Mouse (Mus musculus): ENCODE results near the gene Stxbp5. TPM values are rescaled to one million over a fixed set of nuclear protein-coding genes. Genes with fewer than 3 reads are reported as not detected.

The Stxbp5 gene
- polyA plus RNA-seq, 1 experiment from 2014 or later, result 5.5 TPM

DNA sequence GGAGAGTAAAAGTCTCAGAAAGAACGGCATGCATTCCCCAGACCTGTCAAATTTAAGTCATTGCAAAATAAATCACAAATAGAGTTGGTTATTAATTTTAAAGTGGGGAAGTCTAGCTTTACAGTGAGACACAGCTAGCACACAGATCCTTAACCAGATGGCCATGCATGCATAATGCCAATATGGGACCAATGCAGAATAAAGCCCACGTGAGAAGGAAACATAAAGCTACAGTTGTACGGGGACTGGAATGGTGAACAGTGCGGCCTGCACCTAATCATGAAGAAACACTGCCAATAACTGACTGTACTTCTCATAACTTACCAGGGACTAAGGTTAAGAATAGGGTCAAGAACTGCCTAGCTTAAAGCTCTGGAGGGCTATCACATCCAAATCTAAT, 67.9 kb downstream of the Stxbp5 start:
- 87% methylated on average over 4 of the region's 4 CpGs for WGBS
- H3K36me3 ChIP-seq (ENCODE audit: control insufficient read depth, insufficient read depth, low read length), result no peaks in the 10 kb centered on the region
- H3K27ac ChIP-seq (ENCODE audit: low read depth, low read length), result no peak overlapping the region
- DNase-seq (ENCODE audit: low spot score) (no peak), ATAC-seq (ENCODE audit: insufficient read depth, low FRiP score, low TSS enrichment) (no peak)
- no peaks in the 10 kb centered on the region for H3K4me1 ChIP-seq (ENCODE audit: control insufficient read depth, insufficient read depth, low read length)
- no peak overlapping the region for H3K4me2 ChIP-seq (ENCODE audit: low read depth)
- H3K4me3 ChIP-seq (ENCODE audit: low read depth, low read length), result no peak overlapping the region
- no peaks in the 10 kb centered on the region for H3K27me3 ChIP-seq (ENCODE audit: control insufficient read depth, insufficient read depth, low read length)
- H3K9ac ChIP-seq (ENCODE audit: low read length), result no peak overlapping the region
- no peaks in the 10 kb centered on the region for H3K9me3 ChIP-seq (ENCODE audit: control insufficient read depth, low read length)

- Histone ChIP-seq H3K4me3 (ENCODE audit: low read depth, low read length) (no peak overlapping the region), H3K27me3 (ENCODE audit: control insufficient read depth, insufficient read depth, low read length) (no peaks in the 10 kb centered on the region), H3K36me3 (ENCODE audit: control insufficient read depth, insufficient read depth, low read length) (no peaks in the 10 kb centered on the region), H3K4me2 (ENCODE audit: low read depth) (no peak overlapping the region), H3K27ac (ENCODE audit: low read depth, low read length) (no peak overlapping the region), H3K4me1 (ENCODE audit: control insufficient read depth, insufficient read depth, low read length) (no peaks in the 10 kb centered on the region), H3K9ac (ENCODE audit: low read length) (no peak overlapping the region), H3K9me3 (ENCODE audit: control insufficient read depth, low read length) (no peaks in the 10 kb centered on the region)
- ATAC-seq (ENCODE audit: insufficient read depth, low FRiP score, low TSS enrichment) (no peak), DNase-seq (ENCODE audit: low spot score) (no peak)
- 95% methylated on average over 3 of the region's 3 CpGs for WGBS
Measured at GRCm38 (mm10) chr10:9829744-9830143, 71.1 kb downstream of the Stxbp5 start.

GRCm38 (mm10) chr10:9821299-9821698, 79.6 kb downstream of the Stxbp5 start:
- no peak overlapping the region for H3K4me3 ChIP-seq (ENCODE audit: low read depth, low read length)
- DNase-seq (ENCODE audit: low spot score) (no peak), ATAC-seq (ENCODE audit: insufficient read depth, low FRiP score, low TSS enrichment) (no peak)
- no peak overlapping the region for H3K4me2 ChIP-seq (ENCODE audit: low read depth)
- no peaks in the 10 kb centered on the region for H3K4me1 ChIP-seq (ENCODE audit: control insufficient read depth, insufficient read depth, low read length)
- no peaks in the 10 kb centered on the region for H3K9me3 ChIP-seq (ENCODE audit: control insufficient read depth, low read length)
- H3K27me3 ChIP-seq (ENCODE audit: control insufficient read depth, insufficient read depth, low read length), result no peaks in the 10 kb centered on the region
- 75% methylated on average over 6 of the region's 6 CpGs for WGBS
- no peak overlapping the region for H3K27ac ChIP-seq (ENCODE audit: low read depth, low read length)
- no peaks in the 10 kb centered on the region for H3K36me3 ChIP-seq (ENCODE audit: control insufficient read depth, insufficient read depth, low read length)
- H3K9ac ChIP-seq (ENCODE audit: low read length), result no peak overlapping the region

- ATAC-seq (ENCODE audit: insufficient read depth, low FRiP score, low TSS enrichment) (no peak), DNase-seq (ENCODE audit: low spot score) (no peak)
- Histone ChIP-seq H3K36me3 (ENCODE audit: control insufficient read depth, insufficient read depth, low read length) (no peaks in the 10 kb centered on the region), H3K27ac (ENCODE audit: low read depth, low read length) (no peak overlapping the region), H3K4me2 (ENCODE audit: low read depth) (no peak overlapping the region), H3K27me3 (ENCODE audit: control insufficient read depth, insufficient read depth, low read length) (no peaks in the 10 kb centered on the region), H3K9ac (ENCODE audit: low read length) (no peak overlapping the region), H3K9me3 (ENCODE audit: control insufficient read depth, low read length) (no peaks in the 10 kb centered on the region), H3K4me3 (ENCODE audit: low read depth, low read length) (no peak overlapping the region), H3K4me1 (ENCODE audit: control insufficient read depth, insufficient read depth, low read length) (no peaks in the 10 kb centered on the region)
- WGBS, result 90% methylated on average over 7 of the region's 7 CpGs
Measured at GRCm38 (mm10) chr10:9818574-9818973, 82.3 kb downstream of the Stxbp5 start.

DNA sequence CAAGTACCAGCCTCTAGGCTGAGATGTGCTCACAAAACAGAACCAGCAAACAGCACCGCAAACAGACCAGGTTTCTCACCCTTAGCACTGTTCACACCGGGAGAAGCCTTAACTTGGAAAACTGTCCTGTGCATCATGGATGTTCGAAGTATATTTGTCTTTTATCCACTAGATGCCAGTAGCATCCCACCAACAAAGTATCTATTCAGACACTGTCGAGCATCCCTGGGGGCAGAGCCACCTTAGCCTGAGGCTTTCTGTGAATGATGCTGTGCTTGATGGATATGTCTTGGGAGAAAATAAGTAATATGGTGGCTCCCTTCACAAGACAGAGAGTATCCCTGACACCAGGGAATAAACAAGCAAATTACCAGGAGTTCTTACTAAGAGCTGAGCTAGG, 87.0 kb downstream of the Stxbp5 start:
- Histone ChIP-seq H3K9ac (ENCODE audit: low read length) (no peak overlapping the region), H3K4me1 (ENCODE audit: control insufficient read depth, insufficient read depth, low read length) (no peaks in the 10 kb centered on the region), H3K9me3 (ENCODE audit: control insufficient read depth, low read length) (no peaks in the 10 kb centered on the region), H3K4me3 (ENCODE audit: low read depth, low read length) (no peak overlapping the region), H3K4me2 (ENCODE audit: low read depth) (no peak overlapping the region), H3K27me3 (ENCODE audit: control insufficient read depth, insufficient read depth, low read length) (no peaks in the 10 kb centered on the region), H3K27ac (ENCODE audit: low read depth, low read length) (no peak overlapping the region), H3K36me3 (ENCODE audit: control insufficient read depth, insufficient read depth, low read length) (no peaks in the 10 kb centered on the region)
- 81% methylated on average over 4 of the region's 4 CpGs for WGBS
- 0 out of 2 replicates have a peak, but pooled peaks have one; percentile 38 for ATAC-seq (ENCODE audit: insufficient read depth, low FRiP score, low TSS enrichment)
- DNase-seq (ENCODE audit: low spot score), result no peak

DNA sequence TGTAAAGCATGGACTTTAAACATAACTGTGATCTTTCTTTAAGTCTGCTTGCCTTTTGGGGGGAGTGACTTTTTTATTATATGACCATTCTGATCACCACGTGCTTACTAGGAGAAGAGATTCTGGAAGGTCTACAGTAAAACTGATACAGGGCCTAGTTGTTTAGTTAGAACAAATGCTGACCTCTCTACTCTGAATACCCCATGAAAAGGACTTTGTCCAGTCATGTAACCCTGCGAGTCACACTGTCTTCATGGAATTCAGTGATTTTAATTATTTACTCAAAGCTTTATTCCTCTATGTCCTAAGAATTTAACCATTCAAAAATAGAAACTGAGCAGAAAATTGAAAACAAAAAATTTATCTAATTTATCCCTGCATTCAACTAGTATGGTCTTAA, 93.3 kb downstream of the Stxbp5 start:
- DNase-seq (ENCODE audit: low spot score) (no peak), ATAC-seq (ENCODE audit: insufficient read depth, low FRiP score, low TSS enrichment) (no peak)
- Histone ChIP-seq H3K27me3 (ENCODE audit: control insufficient read depth, insufficient read depth, low read length) (no peaks in the 10 kb centered on the region), H3K36me3 (ENCODE audit: control insufficient read depth, insufficient read depth, low read length) (no peaks in the 10 kb centered on the region), H3K27ac (ENCODE audit: low read depth, low read length) (no peak overlapping the region), H3K4me1 (ENCODE audit: control insufficient read depth, insufficient read depth, low read length) (no peaks in the 10 kb centered on the region), H3K9ac (ENCODE audit: low read length) (no peak overlapping the region), H3K4me3 (ENCODE audit: low read depth, low read length) (no peak overlapping the region), H3K4me2 (ENCODE audit: low read depth) (no peak overlapping the region), H3K9me3 (ENCODE audit: control insufficient read depth, low read length) (no peaks in the 10 kb centered on the region)
- 91% methylated on average over 2 of the region's 2 CpGs for WGBS

DNA sequence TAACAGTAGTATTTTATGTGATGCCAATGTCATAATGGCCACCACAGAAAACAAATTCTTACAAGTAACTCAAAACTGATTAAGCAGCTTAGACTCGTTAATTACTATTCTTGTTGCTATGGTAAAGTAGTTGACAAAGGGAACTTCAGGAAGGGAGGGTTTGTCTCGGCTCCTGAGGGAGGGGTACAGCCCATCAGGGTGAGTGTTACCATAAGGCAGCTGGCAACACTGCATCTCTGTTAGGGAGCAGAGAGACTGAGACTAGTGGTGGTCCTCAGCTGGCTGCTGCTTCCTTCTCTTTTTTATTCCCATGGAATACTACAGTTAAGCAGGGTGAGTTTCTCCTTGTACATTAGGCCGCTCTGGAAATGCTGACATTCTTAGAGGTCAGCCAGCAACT, 95.5 kb downstream of the Stxbp5 start:
- Histone ChIP-seq H3K27me3 (ENCODE audit: control insufficient read depth, insufficient read depth, low read length) (no peaks in the 10 kb centered on the region), H3K4me3 (ENCODE audit: low read depth, low read length) (no peak overlapping the region), H3K4me2 (ENCODE audit: low read depth) (no peak overlapping the region), H3K4me1 (ENCODE audit: control insufficient read depth, insufficient read depth, low read length) (no peaks in the 10 kb centered on the region), H3K36me3 (ENCODE audit: control insufficient read depth, insufficient read depth, low read length) (no peaks in the 10 kb centered on the region), H3K9me3 (ENCODE audit: control insufficient read depth, low read length) (no peaks in the 10 kb centered on the region), H3K9ac (ENCODE audit: low read length) (no peak overlapping the region), H3K27ac (ENCODE audit: low read depth, low read length) (no peak overlapping the region)
- WGBS, result 62% methylated on average over 3 of the region's 3 CpGs
- ATAC-seq (ENCODE audit: insufficient read depth, low FRiP score, low TSS enrichment) (no peak), DNase-seq (ENCODE audit: low spot score) (no peak)

GRCm38 (mm10) chr10:9803126-9803525, 97.8 kb downstream of the Stxbp5 start:
- Histone ChIP-seq H3K27ac (ENCODE audit: low read depth, low read length) (no peak overlapping the region), H3K4me3 (ENCODE audit: low read depth, low read length) (no peak overlapping the region), H3K9me3 (ENCODE audit: control insufficient read depth, low read length) (no peaks in the 10 kb centered on the region), H3K9ac (ENCODE audit: low read length) (no peak overlapping the region), H3K4me1 (ENCODE audit: control insufficient read depth, insufficient read depth, low read length) (no peaks in the 10 kb centered on the region), H3K4me2 (ENCODE audit: low read depth) (no peak overlapping the region), H3K27me3 (ENCODE audit: control insufficient read depth, insufficient read depth, low read length) (no peaks in the 10 kb centered on the region), H3K36me3 (ENCODE audit: control insufficient read depth, insufficient read depth, low read length) (no peaks in the 10 kb centered on the region)
- no peak for DNase-seq (ENCODE audit: low spot score)
- no peak for ATAC-seq (ENCODE audit: insufficient read depth, low FRiP score, low TSS enrichment)
- 50% methylated on average over 2 of the region's 2 CpGs for WGBS

- H3K27ac ChIP-seq (ENCODE audit: low read depth, low read length), result no peak overlapping the region
- no peak for DNase-seq (ENCODE audit: low spot score)
- no peaks in the 10 kb centered on the region for H3K4me1 ChIP-seq (ENCODE audit: control insufficient read depth, insufficient read depth, low read length)
- no peak overlapping the region for H3K9ac ChIP-seq (ENCODE audit: low read length)
- no peaks in the 10 kb centered on the region for H3K27me3 ChIP-seq (ENCODE audit: control insufficient read depth, insufficient read depth, low read length)
- H3K36me3 ChIP-seq (ENCODE audit: control insufficient read depth, insufficient read depth, low read length), result 0 out of 2 replicates have a peak, but pooled peaks cover 5% of the 10 kb centered on the region
- WGBS, result 62% methylated on average over 1 of the region's 1 CpGs
- no peak for ATAC-seq (ENCODE audit: insufficient read depth, low FRiP score, low TSS enrichment)
- H3K4me2 ChIP-seq (ENCODE audit: low read depth), result no peak overlapping the region
- H3K9me3 ChIP-seq (ENCODE audit: control insufficient read depth, low read length), result no peaks in the 10 kb centered on the region
- no peak overlapping the region for H3K4me3 ChIP-seq (ENCODE audit: low read depth, low read length)
Measured at GRCm38 (mm10) chr10:9801571-9801970, 99.3 kb downstream of the Stxbp5 start.

Measured in neural tube, embryonic 11.5 days (tissue).